Mouse (Mus musculus) adrenal gland, postnatal 25 days (tissue): ENCODE results near the gene Spi1. TPM values are rescaled to one million over a fixed set of nuclear protein-coding genes. Genes with fewer than 3 reads are reported as not detected.
A peak's percentile ranks its signal among the peaks of the same experiment; 100 is the strongest.

Source experiments
- DNase-seq: peaks from one replicate; pipeline ENCODE4 v3.0.0; 2021; ENCODE audit warnings: mixed read lengths
- total RNA-seq: library from RNA; stranded (reverse); gene quantifications from 2 replicates; pipeline ENCODE4 v1.2.3, GENCODE M21; 2021

Spi1 gene
- total RNA-seq, 1 experiment from 2014 or later = 3.0 TPM

DNA sequence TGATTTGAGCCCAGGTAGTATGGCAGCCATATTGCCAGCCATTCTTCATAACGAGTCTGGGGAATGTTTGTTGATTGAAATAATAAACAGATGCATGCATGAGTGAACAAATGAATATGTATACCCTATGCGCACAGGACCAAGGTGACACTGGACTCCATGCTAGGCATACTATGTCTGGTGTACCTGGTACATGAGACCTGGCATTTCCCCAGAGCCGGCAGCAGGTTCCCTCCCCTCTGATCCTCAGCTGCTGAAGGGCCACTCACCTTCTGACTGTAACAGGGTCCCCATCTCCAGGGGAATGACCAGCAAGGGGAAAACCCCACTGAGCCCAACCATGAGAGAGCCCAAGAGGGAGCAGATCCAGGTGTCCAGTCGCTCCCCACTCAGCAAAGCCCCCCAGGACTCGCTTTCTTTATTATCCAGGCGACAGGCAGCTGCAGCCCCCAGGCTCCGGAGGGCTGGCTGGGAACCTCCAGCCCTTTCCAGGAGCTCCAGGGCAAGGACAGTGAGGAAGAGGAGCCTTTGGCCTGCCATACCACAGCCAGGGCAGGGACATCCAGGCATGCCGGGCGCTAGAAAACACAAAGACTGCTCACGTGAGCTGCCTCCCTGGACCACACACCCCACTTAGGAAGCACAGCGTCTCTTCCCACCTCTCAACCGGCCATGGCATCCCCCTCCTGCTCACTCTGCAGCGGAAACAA is 13.9 kb upstream of the Spi1 start:
- no peak for DNase-seq

DNA sequence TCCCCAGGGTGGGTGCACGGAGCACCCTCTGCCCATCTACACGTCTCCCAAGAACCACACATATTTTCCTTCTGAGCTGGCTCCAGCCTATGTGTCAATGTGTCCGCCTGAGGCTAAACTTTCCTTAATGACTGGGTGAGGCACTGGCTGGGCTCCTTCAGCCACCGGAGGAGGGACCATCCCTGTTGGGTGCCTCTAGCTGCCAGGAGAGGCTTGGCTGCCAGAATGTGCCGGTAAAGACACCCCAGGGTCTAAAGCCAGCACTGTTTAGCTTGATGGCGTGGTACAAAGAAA is 13.4 kb upstream of the Spi1 start:
- no peak for DNase-seq

DNA sequence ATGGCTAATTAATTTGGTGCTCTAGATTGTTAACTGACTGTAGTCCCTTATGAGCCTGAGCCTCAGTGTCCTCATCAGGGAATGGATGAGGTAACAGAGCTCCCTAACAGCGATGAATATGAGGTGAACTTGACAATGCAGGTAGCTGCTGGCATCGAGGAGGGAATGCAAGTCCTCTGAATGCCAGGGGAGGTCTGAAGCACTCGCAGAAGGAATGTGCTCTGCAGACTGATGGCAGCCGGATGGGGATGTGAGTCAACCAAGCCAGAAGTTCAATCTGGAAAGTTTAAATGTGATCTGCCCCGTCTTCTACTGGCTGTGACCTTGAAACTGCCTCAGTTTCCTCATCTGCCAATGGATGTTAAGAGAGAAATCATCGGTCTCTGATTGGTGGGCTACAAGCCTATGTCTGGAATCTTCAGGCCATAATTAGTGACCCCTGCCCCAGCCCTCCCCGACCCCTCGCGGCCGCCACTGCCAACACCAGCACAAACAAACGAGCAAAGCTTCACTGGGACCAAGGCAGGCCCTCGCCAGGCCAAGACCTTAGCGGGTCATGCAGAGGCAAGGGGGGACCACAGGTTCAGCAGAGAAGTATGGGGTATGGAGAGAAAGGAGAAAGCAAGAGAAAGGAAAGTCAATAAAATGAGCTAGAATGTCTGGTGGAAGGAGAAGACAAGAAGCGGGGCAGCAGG is 12.7 kb upstream of the Spi1 start:
- DNase-seq = no peak

DNA sequence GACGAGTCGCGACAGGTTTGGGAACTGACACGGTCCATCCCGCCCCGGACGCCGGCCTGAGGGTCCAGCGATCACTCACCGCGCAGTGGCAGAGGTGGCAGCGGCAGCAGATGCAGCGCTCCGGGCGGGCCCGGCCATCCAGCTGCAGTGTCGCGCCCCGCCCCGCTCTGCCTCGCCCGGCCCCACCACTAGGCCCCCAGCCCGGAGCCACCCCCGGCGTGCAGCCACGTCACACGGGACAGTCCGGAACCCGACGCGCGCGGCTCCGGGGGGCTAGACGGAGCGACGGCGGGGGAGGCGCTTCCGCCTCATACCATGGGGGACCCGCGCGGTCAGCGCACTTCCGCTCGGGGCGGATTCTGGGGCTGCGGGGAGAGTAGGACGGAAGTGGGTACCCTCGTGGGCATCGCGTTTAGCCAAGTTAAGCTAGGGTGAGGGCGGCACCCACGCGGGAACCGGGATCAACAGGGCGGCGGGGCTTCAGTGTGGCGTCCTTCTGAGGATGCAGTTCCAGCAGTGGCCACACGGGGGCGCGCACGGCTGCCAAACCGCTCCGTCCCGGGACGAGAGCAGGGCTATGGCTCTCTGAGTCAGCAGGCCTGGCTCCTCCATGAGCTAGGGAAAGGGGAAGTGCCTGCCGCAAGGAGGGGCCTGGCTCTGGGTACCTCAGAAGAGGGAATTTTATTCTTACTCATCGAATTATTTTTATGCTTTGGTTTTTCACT is 12.0 kb upstream of the Spi1 start, which contains the start of gene Slc39a13:
Slc39a13 (minus strand) TSS at position 342 of the 725 bp plus-strand sequence.
- DNase-seq = peak; percentile 95

DNA sequence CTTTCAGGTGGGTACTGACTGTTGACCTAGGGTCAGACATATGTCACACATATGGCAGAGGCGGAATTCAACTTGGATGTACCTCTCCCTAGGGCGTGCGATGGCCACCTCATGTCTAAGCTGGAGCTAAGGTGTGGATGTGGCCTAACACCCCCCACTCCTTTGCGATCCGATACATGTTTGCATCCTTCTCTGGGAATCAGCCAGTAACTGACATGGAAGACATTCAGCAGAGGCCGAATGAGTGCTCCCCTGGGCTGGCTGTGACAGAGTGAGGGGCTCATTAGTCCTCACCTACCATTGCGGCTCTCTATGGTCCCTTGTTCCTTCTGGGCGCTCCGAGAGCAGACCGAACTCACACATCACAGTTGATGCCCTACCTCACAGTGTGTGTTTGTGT is 11.1 kb upstream of the Spi1 start:
- DNase-seq = no peak

DNA sequence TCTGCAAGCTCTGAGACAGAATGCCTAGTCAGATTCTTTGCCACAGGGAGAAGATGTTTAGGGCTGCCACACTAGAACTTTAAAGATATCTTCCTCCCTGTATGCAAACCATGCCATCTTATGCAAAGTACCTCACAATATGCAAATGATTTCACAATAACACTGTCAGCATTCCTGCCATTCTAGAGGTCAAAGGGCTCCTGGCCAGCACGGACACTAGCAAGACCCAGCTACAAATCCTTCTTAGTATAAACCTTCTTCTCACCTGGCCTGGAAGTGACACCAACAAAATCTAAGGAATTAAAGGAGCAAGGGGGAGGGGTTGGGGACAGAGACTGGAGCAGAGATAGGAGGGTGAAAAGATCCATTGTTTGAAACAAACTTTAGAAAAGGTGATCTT is 10.1 kb upstream of the Spi1 start:
- no peak for DNase-seq

DNA sequence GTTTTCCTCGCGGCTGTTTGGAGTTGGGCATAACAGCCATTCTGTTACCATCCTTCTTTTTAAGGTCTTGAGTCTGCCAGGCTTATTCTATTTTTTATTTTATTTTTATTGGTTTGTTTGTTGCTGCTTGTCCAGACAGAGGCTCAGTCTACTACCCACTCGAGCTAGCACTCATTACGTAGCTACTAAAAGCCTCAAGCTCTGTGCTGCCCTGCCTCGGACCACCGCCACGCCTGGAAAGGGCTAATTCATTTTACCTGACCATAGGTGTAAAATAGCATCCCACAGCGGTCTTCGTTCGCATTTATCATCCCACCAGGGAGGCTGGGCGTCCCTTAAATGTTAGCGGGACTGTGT is 4.3 kb upstream of the Spi1 start:
- no peak for DNase-seq

DNA sequence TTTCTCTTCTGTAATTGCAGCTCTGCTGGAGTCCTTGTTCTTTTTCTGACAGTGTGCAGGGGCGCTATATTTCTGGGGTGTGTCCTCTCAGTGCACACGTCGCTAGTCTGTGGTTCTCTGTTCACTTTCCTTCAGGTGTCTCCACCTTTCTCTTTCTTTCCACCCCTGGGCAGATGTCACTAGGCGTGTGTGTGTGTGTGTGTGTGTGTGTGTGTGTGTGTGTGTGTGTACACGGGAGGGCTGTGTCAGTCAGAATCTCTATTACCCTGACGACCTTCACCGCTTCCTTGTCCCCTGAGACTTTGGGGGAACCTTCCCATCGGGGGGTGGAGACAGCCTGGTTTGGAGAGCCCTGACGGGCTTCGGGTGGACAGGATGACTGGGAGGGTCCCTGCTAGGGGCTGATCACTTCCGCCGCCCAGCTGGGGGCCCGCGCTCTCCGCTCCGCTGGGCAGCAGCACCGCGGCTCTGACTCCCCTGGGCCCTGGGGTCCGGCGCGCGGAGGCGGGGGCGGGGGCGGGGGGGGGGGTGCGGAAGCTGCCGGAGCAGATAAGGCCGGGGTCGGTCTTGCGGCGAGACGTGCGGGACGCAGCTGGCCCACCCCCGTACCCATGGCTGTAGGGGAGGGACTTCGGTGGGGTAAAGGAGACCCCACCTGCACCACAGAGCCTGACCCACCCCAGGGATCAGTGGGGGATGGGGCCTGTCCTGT is 3.7 kb upstream of the Spi1 start:
- DNase-seq = no peak

DNA sequence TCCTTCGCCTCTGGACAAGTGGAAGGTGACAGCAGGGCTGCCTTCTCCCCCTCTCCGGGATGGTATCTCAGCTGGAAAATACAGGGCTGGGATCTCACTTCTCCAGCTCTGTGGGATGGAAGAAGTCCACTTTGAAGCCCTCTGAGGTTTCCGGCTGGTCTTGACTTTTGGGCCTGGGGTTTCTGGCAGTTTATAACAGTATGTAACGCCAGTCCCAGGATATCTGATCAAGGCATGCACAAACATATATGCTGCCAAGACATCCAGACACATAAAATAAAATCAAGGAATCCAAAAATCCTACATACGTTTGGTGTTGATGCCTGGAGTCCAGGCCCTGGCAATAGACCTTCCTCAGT is 3.2 kb upstream of the Spi1 start:
- DNase-seq = no peak

DNA sequence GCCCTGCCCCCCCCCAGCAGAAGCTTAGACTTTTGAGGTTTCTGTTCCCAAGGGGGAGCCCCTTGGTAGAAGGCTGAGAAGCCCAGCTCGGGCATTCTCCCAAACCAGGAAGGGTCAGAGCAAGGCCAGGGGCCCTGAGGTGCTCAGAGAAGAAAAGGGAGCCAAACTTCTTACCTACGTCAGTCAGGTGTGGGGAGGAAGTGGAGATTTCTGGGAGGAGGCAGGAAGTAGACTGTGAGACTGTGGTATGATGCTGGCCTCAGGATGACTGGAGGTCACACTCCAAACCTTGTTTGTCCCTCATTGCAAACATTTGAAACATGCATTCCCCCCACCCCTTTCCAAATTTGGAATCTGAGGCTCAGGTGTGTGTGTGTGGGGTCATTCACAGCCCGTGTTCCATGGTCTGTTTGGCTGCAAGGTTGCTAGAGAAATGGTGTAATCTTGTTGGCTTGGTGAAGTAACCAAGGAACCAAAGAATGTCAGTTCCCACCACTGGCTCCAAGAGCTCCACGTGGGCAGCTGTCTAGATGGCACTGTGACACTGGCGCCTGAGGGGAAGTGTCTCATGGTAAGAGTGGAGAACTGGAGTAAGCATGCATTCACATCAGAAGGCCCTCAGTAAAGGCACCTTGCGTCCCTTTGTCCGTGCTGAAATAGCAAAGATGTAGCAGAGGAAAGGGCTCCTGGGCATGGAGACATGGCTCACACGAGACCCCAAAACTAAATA is 1.2 kb upstream of the Spi1 start:
- no peak for DNase-seq

DNA sequence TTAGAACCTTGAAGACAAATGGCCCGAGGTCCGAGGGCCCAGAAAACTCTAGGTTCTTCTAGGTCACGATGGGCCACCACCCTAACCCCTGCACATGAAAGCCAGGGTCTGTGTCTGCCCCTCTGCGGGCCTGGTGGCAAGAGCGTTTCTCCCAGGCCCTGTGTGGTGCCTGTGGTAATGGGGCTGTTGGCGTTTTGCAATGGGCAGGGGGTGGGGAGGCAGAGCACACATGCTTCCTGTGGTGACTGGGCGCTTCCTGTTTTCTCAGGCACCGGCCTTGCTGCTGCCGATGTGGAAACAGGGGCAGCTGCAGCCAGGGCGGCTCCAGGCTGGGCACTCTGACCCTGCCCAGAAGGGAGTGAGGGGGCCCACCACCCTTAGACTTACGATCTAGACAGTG is 654 bp downstream of the Spi1 start:
- no peak for DNase-seq

DNA sequence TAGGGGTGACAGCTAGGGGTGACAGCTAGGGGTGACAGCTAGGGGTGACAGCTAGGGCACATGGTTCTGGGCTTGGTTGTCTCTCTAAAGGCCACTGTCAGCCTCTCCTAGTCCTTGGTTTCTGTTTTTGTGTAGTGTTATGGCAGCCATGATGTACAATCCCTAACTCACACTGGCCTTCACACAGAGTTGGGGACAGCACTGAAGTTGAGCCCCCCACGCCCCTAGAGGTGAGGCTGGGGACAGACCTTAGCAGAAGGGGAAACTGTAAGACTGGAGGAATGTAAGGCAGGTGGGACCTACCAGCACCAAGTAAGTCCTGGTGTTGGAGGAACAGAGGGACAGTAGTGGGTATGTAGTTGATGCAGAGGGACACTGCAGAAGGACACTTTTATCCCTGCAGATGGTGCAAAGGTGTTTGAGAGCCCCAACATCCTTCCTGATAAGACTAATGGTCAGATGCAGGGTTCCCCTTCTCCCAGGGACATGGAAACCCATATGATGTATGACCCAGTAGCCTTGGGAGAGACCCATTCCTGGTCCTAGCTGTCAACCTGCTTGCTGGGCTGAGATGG is 1.3 kb downstream of the Spi1 start:
- no peak for DNase-seq

DNA sequence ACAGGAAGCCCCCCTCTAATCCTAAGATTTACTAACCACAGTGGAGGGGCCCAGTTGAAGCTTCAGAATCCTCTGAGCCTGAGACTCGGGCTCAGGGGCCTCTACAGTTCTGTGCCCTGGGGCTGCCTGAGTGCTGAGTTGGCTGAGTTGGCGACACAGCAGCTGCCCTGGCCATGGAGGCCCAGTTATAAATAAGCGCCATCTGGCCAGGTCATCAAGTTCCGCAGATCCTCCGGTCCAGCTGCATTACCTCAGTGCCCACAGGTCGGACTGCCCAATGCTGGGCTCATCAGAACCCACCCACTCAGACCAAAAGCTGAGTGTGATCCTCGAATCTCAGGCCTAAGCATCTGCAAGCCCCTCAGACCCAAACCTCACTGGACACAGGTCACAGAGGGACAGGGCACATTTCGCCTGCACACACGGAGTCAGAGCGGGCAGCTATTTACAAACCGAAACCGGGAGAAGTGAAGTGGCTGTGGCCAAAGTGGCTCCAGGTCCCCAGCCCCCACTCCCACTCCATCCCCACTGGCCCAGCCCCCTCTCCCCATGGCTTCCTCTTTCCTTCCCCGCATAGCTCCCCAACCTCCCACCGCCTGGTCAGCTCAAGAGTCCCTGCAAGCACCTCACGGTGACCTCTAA is 2.1 kb downstream of the Spi1 start:
- no peak for DNase-seq

DNA sequence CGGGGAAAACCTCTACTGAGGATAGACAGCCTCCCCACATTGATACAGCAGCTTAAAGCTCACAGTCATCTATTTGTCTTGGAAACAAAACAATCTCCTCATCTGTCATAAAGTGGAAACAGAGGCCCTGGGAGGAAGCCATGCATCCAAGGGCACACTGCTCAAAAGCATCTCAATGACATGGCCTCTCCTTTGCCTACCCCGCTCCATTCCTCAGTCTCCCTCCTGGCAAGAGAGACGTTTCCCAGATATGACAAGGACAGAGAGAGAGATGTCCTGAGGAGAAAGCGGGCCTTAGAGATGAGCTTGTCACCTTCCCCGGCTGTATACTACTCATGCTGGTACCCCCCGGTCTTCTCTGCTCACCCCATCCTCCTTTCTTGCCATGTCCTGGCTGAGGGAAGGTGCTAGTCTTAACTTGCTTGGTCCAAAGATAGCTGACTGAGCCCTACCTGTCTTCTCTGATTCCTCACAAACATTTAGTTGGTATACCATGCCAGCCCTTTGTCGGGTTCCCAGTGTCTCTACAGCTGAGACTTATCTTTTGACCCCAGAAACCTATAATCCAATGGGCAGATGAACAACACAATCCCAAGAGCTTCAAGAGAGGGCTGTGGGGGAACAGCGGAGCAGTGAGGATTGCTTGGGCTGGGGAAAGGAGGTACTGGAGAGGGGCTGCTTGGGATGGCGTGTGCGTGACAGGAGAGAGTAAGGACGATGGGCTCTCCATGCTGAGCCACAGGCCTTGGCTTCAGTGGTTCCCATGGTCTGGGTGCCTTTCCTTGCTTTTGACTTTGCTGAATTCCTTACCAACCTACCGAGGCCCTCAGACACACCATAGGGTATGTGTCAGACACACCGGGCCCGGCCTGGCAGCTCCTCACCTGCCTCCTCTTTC is 3.6 kb downstream of the Spi1 start:
- DNase-seq = no peak

DNA sequence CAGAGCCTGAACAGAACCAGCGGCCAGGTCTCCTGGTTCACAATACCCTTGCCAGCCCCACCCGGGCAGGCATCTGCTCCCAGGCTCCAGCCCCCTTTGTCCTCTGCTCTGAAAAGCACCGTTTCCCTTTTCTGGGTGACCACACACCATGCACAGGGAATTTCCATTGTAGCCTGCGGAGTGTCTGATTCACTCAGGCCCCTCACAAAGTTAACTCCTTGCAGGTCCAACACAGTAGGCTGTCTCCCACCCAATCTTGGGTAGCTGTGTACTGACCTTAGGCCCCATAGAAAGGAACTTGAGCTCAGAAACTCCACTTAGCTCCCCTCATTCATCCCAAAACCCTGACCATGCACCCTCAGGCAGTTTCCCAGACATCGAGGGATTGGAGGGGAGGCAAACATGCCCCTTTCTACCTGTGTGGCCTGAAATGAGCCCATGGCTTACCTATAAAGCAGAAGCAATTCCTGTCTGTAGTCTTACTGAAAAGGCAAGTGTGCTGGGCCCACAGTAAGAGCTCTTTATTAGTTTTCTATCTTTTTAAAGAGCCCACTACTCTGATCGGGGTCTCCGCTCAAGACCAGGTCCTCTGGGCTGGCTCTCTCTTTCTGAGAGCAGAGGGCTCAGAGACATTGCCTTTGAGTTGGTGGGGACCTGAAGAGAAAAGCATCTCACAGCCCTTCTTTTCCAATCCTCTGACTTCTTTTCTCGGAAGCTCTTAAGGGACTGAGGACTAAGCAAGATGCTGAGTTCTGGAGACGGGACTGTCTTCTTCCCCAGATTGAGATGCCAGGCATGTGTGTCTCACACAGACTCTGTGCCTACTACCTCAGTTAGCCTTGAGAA is 4.4 kb downstream of the Spi1 start:
- DNase-seq = no peak

DNA sequence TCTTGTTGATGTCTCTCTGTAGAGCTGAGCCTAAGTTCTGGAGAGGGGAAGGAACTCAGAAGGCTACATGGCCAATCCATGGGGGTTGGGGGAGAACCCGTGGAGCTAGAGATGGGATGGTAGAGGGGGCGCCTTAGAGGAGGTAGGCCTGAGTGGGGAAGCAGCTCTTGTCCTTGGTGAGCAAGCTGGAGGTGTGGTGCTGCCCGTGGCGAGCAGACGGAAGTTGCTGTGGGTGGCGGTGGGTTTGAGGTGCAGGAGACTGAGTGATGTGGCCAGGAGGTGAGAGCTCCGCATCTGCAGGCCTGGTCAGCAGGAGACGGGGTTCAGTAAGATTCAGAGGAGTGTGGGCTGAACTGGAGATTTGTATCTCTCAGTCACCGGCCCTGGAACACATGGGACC is 5.3 kb downstream of the Spi1 start:
- no peak for DNase-seq

DNA sequence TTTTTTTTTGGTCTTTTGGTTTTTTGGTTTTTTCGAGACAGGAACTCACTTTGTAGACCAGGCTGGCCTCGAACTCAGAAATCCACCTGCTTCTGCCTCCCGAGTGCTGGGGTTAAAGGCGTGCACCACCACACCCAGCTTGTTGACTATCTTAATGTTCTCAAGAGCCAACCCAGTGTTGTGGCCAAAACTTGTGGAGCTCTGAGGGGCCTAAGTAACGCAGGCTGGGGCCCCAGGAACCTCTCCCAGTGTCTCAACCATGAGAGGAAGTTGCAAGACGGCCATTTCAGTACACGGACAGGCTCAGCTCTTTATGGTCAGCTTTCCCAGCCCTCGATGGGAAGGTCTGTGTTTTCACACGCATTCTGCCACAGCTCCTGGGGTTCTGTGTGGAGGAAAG is 6.8 kb downstream of the Spi1 start:
- DNase-seq = no peak

DNA sequence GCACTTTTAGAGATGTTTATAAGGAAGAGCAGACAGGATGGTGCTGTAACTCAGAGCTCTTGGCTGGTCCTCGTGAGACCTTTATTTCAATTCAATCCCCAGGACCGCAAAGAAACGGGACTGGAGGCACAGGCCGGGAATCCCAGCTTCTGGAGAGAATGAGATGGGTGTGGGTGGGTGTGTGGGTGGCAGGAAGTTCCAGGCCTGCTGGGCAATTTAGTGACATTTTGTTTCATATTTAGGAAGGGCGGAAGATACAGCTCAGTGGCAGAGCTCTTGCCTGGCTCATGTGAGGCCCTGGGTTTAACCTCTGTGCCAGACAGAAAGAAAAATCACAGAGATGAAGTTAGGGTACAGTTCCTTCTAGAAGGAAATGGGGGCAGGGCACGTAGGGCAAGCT is 8.0 kb downstream of the Spi1 start:
- DNase-seq = no peak

DNA sequence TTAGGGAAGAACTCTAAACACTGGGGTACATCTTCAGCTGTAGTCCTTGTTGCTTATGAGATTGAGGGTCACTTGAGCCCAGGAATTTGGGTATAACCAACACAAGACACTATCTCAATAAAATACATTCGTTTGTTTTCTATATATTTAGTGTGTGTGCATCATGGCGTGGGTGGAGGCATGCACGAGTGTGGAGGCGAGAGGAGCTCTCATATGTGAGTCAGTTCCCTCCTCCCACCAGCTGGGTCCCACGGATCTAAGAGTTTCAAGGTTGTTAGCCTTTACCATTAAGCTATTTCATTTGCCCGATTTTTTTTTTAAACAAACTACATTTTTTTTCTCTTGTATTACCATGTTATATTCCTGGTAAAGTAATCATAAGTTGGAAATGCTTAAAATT is 8.6 kb downstream of the Spi1 start:
- no peak for DNase-seq

DNA sequence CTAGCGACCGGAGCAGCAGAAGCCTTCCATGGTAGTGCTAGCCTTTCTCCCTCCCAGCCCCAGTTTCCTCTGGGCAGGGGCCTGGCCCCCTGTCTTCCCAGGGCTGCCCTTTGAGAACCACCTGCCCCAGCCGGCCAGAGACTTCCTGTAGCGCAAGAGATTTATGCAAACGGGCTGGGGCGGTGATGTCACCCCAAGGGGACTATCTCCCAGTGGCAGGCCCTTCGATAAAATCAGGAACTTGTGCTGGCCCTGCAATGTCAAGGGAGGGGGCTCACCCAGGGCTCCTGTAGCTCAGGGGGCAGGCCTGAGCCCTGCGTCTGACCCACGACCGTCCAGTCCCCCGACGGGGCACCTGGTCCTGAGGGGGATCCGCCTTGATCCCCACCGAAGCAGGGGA is 14.3 kb downstream of the Spi1 start:
- DNase-seq = no peak
